Mouse (Mus musculus) CH12.LX (cell line): ENCODE data around the gene Prlr.

Source experiments
- CTCF ChIP-seq, 2 experiments: IDR thresholded peaks in 1 of 2; conservative IDR thresholded peaks in 1 of 2; 2 replicates each; pipeline ENCODE4 v1.5.1; 2011 to 2012; ENCODE audit warnings: low read depth in 2 of 2, low read length in 2 of 2, improper control_type of control experiment in 1 of 2, inconsistent platforms in 1 of 2, mild to moderate bottlenecking in 1 of 2, moderate library complexity in 1 of 2
- PAX5 ChIP-seq: IDR thresholded peaks from 2 replicates; pipeline ENCODE4 v1.6.1; 2012; ENCODE audit warnings: low read length, inconsistent platforms, mixed read lengths
- POLR2A ChIP-seq: IDR thresholded peaks from 2 replicates; pipeline ENCODE4 v1.6.1; 2011; ENCODE audit warnings: low read depth, mild to moderate bottlenecking, improper control_type of control experiment, low read length
- SMC3 ChIP-seq: IDR thresholded peaks from 2 replicates; pipeline ENCODE4 v1.6.1; 2011; ENCODE audit warnings: low read depth, low read length, improper control_type of control experiment

GRCm38 (mm10) chr15:10347044-10347443 is 170.0 kb downstream of the Prlr start:
- TF ChIP-seq CTCF (conservative IDR thresholded peaks at IDR 0.05 in 1 of 2, IDR thresholded peaks at IDR 0.05 in 1 of 2; ENCODE audit: low read depth in 2 of 2, low read length in 2 of 2), result no peak
- no peak for TF ChIP-seq PAX5
- TF ChIP-seq SMC3, result no peak
- TF ChIP-seq POLR2A, result no peak
